Mouse (Mus musculus) embryonic facial prominence, embryonic 13.5 days (tissue): Measurements from ENCODE around the gene Apba1. TPM values are rescaled to one million over a fixed set of nuclear protein-coding genes. Genes with fewer than 3 reads are reported as not detected.

ENCODE experiments used
- ATAC-seq: fragments of 200-750 bp; cut with Nextera tagmentation; 2 replicates; pipeline ENCODE4 v1.8.0; 2017; ENCODE audit warnings: low read depth; ENCODE audit not compliant: insufficient number of reproducible peaks, insufficient read depth, low FRiP score, low TSS enrichment
- H3K27ac ChIP-seq: fragments of 300-500 bp; sonication (generic); 2 replicates; pipeline ENCODE4 v1.5.1; 2015; ENCODE audit warnings: moderate library complexity, mild to moderate bottlenecking, inconsistent platforms
- H3K27me3 ChIP-seq: fragments of 300-500 bp; sonication (generic); 2 replicates; pipeline ENCODE4 v1.6.1; 2015; ENCODE audit warnings: mild to moderate bottlenecking, inconsistent platforms
- H3K36me3 ChIP-seq: fragments of 300-500 bp; sonication (generic); 2 replicates; pipeline ENCODE4 v1.6.1; 2015; ENCODE audit warnings: mild to moderate bottlenecking, inconsistent platforms
- H3K4me1 ChIP-seq: fragments of 300-500 bp; sonication (generic); 2 replicates; pipeline ENCODE4 v1.6.1; 2015; ENCODE audit warnings: inconsistent platforms
- H3K4me2 ChIP-seq: fragments of 300-500 bp; sonication (generic); 2 replicates; pipeline ENCODE4 v1.6.1; 2015; ENCODE audit warnings: moderate library complexity, mild to moderate bottlenecking, inconsistent platforms
- H3K4me3 ChIP-seq: fragments of 300-500 bp; sonication (generic); 2 replicates; pipeline ENCODE4 v1.5.1; 2015; ENCODE audit warnings: mild to moderate bottlenecking, inconsistent platforms
- H3K9ac ChIP-seq: fragments of 300-500 bp; sonication (generic); 2 replicates; pipeline ENCODE4 v1.6.1; 2015; ENCODE audit warnings: mild to moderate bottlenecking, inconsistent platforms
- H3K9me3 ChIP-seq: fragments of 300-500 bp; sonication (generic); 2 replicates; pipeline ENCODE4 v1.6.1; 2016; ENCODE audit warnings: inconsistent platforms
- WGBS: fragments of 180-500 bp; shearing (Covaris S2); methylation state at CpG from one replicate; pipeline ENCODE4 v1.1.7; 2015; ENCODE audit warnings: mixed read lengths; 5-methylcytosine and 5-hydroxymethylcytosine counted together
- polyA plus RNA-seq: library from polyadenylated mRNA; unstranded; fragments of >200 nt; fragmentation: Nextera tagmentation; extraction: Ambion mirVana; gene quantifications from 2 replicates; pipeline ENCODE4 v1.2.1, GENCODE M21; 2015

The Apba1 gene
- polyA plus RNA-seq, 1 experiment from 2014 or later: 0.94 TPM

- Histone ChIP-seq H3K4me2 (no peak overlapping the region), H3K27ac (no peak overlapping the region), H3K9ac (no peak overlapping the region), H3K36me3 (no peaks in the 10 kb centered on the region), H3K27me3 (peaks cover 14% of the 10 kb centered on the region), H3K9me3 (no peaks in the 10 kb centered on the region), H3K4me1 (no peaks in the 10 kb centered on the region), H3K4me3 (no peak overlapping the region)
- no peak for ATAC-seq
- 91% methylated on average over 5 of the region's 5 CpGs for WGBS
Observed at GRCm38 (mm10) chr19:23886169-23886568, 127.5 kb downstream of the Apba1 start.

DNA sequence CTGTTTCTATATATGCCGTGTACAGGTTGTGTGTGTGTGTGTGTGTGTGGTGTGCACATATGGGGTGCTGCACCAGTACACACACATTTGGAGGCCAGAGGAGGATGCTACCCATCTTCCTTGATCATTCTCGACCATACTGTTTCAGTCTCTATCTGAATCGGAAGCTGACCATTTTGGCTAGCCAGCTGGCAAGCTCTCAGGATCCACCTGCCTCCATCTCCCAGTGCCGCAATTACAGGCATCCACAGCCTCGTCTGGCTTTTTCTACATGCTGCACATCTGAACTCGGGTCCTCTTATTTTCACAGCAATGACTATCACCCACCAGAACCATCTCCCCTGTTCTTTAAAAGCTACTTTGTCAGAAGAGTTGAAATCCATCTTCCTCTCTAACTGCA is 132.7 kb downstream of the Apba1 start:
- peaks cover 8% of the 10 kb centered on the region; the same call in 1 of the 2 replicates for H3K4me1 ChIP-seq
- no peak overlapping the region for H3K4me2 ChIP-seq
- no peaks in the 10 kb centered on the region for H3K36me3 ChIP-seq
- H3K27me3 ChIP-seq: peaks cover 48% of the 10 kb centered on the region
- WGBS: 88% methylated on average over 6 of the region's 6 CpGs
- no peak overlapping the region for H3K4me3 ChIP-seq
- no peak for ATAC-seq
- H3K9ac ChIP-seq: no peak overlapping the region
- H3K9me3 ChIP-seq: no peaks in the 10 kb centered on the region
- no peak overlapping the region for H3K27ac ChIP-seq

- Histone ChIP-seq H3K4me3 (peak overlapping the region; percentile 46), H3K4me2 (peak overlapping the region; percentile 68), H3K36me3 (no peaks in the 10 kb centered on the region), H3K27ac (no peak overlapping the region), H3K9ac (peak overlapping the region; percentile 54; the same call in 1 of the 2 replicates), H3K4me1 (peaks cover 8% of the 10 kb centered on the region; the same call in 1 of the 2 replicates), H3K27me3 (peaks cover 52% of the 10 kb centered on the region), H3K9me3 (no peaks in the 10 kb centered on the region)
- WGBS: 24% methylated on average over 37 of the region's 37 CpGs
- no peak for ATAC-seq
Observed at GRCm38 (mm10) chr19:23892633-23893032, 133.9 kb downstream of the Apba1 start.

DNA sequence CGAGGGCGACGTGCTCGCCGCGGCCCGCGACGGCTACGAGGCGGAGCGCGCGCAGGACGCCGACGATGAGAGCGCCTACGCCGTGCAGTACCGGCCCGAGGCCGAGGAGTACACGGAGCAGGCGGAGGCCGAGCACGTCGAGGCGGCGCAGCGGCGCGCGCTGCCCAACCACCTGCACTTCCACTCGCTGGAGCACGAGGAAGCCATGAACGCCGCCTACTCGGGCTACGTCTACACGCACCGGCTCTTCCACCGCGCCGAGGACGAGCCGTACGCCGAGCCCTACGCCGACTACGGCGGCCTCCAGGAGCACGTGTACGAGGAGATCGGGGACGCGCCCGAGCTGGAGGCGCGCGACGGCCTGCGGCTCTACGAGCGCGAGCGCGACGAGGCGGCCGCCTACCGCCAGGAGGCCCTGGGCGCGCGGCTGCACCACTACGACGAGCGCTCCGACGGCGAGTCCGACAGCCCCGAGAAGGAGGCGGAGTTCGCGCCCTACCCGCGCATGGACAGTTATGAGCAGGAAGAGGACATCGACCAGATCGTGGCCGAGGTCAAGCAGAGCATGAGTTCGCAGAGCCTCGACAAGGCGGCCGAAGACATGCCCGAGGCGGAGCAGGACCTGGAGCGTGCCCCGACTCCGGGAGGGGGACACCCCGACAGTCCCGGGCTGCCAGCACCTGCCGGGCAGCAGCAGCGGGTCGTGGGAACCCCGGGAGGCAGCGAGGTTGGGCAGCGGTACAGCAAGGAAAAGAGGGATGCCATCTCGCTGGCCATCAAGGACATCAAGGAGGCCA is 134.6 kb downstream of the Apba1 start:
- ATAC-seq: peak; percentile 82; the same call in 1 of the 2 replicates
- Histone ChIP-seq H3K9me3 (no peaks in the 10 kb centered on the region), H3K27me3 (peaks cover 56% of the 10 kb centered on the region), H3K4me2 (peak overlapping the region; percentile 68), H3K4me3 (peak overlapping the region; percentile 46), H3K27ac (no peak overlapping the region), H3K9ac (peak overlapping the region; percentile 54; the same call in 1 of the 2 replicates), H3K4me1 (peaks cover 8% of the 10 kb centered on the region; the same call in 1 of the 2 replicates), H3K36me3 (no peaks in the 10 kb centered on the region)
- WGBS: 18% methylated on average over 110 of the region's 110 CpGs

DNA sequence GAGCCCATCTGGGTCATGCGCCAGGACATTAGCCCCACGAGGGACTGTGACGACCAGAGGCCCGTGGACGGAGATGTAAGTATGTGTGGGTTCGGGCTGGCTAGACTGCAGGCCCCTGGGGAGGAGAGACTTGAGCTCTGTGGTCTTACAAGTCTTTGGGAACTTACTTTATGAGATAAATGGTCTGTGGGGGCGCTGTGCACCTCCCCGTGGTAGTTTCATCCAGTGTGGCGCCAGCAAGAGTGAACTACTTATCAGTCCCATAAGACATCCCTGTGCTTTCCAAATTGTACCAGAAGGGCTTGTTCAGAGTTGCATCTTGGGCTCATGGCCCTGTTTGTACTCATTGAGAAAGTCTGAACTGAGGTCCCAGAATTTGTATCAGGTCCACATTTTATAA is 135.3 kb downstream of the Apba1 start:
- Histone ChIP-seq H3K36me3 (no peaks in the 10 kb centered on the region), H3K9me3 (no peaks in the 10 kb centered on the region), H3K4me3 (no peak overlapping the region), H3K4me1 (peaks cover 8% of the 10 kb centered on the region; the same call in 1 of the 2 replicates), H3K4me2 (no peak overlapping the region), H3K27ac (no peak overlapping the region), H3K27me3 (peaks cover 54% of the 10 kb centered on the region), H3K9ac (no peak overlapping the region)
- no peak for ATAC-seq
- 69% methylated on average over 9 of the region's 9 CpGs for WGBS

DNA sequence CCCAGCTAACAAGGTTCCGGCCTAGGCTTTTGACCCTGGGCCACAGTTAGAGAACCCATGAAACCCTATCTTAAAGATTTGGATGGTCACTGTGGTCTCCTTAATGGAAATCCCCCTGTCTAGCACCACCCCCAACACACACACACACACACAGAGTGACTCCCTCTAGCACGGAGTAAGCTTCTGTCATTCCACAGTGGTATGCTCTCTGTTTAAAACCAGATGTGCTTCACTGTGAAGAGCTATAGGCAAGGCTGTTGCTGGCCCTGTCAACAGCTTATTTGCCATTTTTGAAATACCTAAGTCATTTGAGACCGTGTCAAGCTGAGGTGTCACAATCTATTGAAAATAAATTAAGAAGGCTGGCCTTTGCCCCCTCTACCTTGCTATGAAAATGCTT is 136.1 kb downstream of the Apba1 start:
- WGBS: 35% methylated on average over 3 of the region's 3 CpGs
- peaks cover 55% of the 10 kb centered on the region for H3K27me3 ChIP-seq

GRCm38 (mm10) chr19:23896915-23897314 is 138.2 kb downstream of the Apba1 start:
- ATAC-seq: no peak
- Histone ChIP-seq H3K4me1 (peaks cover 8% of the 10 kb centered on the region; the same call in 1 of the 2 replicates), H3K9ac (no peak overlapping the region), H3K27me3 (peaks cover 44% of the 10 kb centered on the region), H3K36me3 (no peaks in the 10 kb centered on the region), H3K4me2 (no peak overlapping the region), H3K9me3 (no peaks in the 10 kb centered on the region), H3K4me3 (no peak overlapping the region), H3K27ac (no peak overlapping the region)
- WGBS: 58% methylated on average over 8 of the region's 8 CpGs

More for the DNA sequence above, 136.1 kb downstream of the Apba1 start:
- Histone ChIP-seq H3K27ac (no peak overlapping the region), H3K9ac (no peak overlapping the region), H3K9me3 (no peaks in the 10 kb centered on the region), H3K4me1 (peaks cover 8% of the 10 kb centered on the region; the same call in 1 of the 2 replicates), H3K4me3 (no peak overlapping the region), H3K36me3 (no peaks in the 10 kb centered on the region), H3K4me2 (no peak overlapping the region)
- no peak for ATAC-seq

GRCm38 (mm10) chr19:23898501-23898900 is 139.8 kb downstream of the Apba1 start:
- Histone ChIP-seq H3K9me3 (no peaks in the 10 kb centered on the region), H3K4me3 (no peak overlapping the region), H3K4me2 (no peak overlapping the region), H3K27ac (no peak overlapping the region), H3K4me1 (no peaks in the 10 kb centered on the region), H3K27me3 (peaks cover 29% of the 10 kb centered on the region), H3K36me3 (no peaks in the 10 kb centered on the region), H3K9ac (no peak overlapping the region)
- WGBS: 66% methylated on average over 11 of the region's 11 CpGs
- no peak for ATAC-seq

DNA sequence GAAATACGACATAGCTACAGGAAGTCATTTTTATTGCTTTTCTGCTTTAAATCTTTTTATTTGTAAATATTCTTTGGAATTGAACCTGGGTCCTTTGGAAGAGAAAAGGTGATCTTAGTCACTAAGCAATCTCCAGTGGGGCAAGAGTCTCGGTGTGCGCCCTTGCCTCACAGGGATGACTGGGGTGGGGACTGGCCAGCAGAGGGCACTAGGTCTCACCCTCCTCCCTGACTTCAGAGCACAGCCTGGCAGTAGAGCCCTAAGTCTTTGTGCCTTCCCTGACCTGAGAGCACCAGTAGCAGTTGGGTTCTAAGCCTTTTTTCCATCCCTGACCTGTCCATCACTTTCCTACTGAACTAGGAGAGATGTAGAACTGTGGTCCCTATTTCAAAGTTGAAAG is 142.5 kb downstream of the Apba1 start:
- H3K4me3 ChIP-seq: no peak overlapping the region
- H3K4me1 ChIP-seq: no peaks in the 10 kb centered on the region
- no peak for ATAC-seq
- H3K9me3 ChIP-seq: no peaks in the 10 kb centered on the region
- no peaks in the 10 kb centered on the region for H3K36me3 ChIP-seq
- H3K27me3 ChIP-seq: 0 out of 2 replicates have a peak, but pooled peaks cover 18% of the 10 kb centered on the region
- no peak overlapping the region for H3K9ac ChIP-seq
- WGBS: 70% methylated on average over 3 of the region's 3 CpGs
- no peak overlapping the region for H3K4me2 ChIP-seq
- no peak overlapping the region for H3K27ac ChIP-seq

DNA sequence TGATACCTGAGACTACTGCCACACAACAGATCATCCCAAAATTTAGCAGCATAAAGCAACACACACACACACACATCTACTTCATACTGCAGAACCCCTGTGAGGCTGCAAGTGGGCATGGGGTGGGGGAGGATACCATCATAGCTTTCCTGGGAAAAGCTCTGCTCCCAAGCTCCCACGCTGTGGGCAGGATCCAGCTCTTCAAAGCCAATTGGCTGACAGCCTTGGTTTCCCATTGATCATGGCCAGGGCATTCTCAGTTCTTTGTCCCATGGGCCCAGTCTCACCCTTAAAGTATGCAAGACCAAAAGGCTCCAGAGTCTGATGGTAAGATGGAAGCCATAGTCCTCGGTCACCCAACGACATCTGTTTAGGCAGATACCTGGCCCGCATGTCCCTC is 143.1 kb downstream of the Apba1 start:
- Histone ChIP-seq H3K27me3 (0 out of 2 replicates have a peak, but pooled peaks cover 18% of the 10 kb centered on the region), H3K4me2 (no peak overlapping the region), H3K4me1 (no peaks in the 10 kb centered on the region), H3K27ac (no peak overlapping the region), H3K36me3 (no peaks in the 10 kb centered on the region), H3K4me3 (no peak overlapping the region), H3K9ac (no peak overlapping the region), H3K9me3 (no peaks in the 10 kb centered on the region)
- no peak for ATAC-seq
- WGBS: 91% methylated on average over 4 of the region's 4 CpGs

DNA sequence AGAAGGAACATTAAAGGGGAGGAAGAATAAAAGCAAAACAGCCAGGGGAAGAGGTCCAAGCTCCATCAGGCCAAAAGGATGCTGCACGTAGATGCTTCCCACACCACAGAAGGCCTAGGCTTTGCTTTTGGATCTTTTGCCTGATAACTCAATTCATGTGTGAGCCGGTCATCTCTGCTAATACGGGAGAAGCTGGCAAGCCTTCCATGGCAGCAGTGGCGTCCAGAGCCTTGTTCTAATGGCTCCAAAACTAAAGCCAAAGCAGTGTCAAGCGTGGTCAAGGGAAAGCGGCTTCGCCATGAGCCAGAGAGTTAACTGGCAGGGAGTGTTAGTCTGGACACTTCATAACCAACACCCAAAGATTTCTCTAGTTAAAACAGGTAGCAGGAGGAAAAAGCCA is 144.4 kb downstream of the Apba1 start:
- WGBS: 94% methylated on average over 7 of the region's 7 CpGs
- 0 out of 2 replicates have a peak, but pooled peaks cover 12% of the 10 kb centered on the region for H3K27me3 ChIP-seq

DNA sequence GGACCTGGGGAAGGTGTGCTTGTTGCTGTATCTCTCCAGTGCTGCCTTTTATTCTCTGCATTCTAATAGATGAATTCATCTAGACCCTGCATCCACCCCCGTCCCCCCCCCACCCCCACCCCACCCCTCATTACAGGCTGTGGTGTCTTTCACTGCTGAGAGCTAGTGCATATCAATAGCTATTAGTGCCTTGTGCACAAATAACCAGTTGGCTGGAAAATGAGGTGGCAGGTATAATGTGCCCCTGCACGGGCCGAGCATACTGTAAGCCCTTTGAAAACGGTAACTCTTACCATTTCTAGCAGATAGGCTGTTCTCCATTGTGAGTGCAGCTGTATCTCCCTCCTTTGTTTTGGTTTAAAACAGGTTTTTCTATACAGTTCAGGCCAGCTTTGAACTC is 146.2 kb downstream of the Apba1 start:
- Histone ChIP-seq H3K27me3 (0 out of 2 replicates have a peak, but pooled peaks cover 4% of the 10 kb centered on the region), H3K9me3 (no peaks in the 10 kb centered on the region), H3K9ac (no peak overlapping the region), H3K36me3 (no peaks in the 10 kb centered on the region), H3K4me2 (no peak overlapping the region), H3K27ac (no peak overlapping the region), H3K4me3 (no peak overlapping the region), H3K4me1 (no peaks in the 10 kb centered on the region)
- ATAC-seq: no peak
- WGBS: 73% methylated on average over 4 of the region's 4 CpGs

More for the DNA sequence above, 144.4 kb downstream of the Apba1 start:
- no peak overlapping the region for H3K27ac ChIP-seq
- H3K4me2 ChIP-seq: no peak overlapping the region
- H3K9me3 ChIP-seq: no peaks in the 10 kb centered on the region
- no peaks in the 10 kb centered on the region for H3K4me1 ChIP-seq
- no peak overlapping the region for H3K4me3 ChIP-seq
- H3K9ac ChIP-seq: no peak overlapping the region
- no peak for ATAC-seq
- H3K36me3 ChIP-seq: no peaks in the 10 kb centered on the region
